Mouse (Mus musculus) lung, postnatal 0 days (tissue): Measurements from ENCODE around the gene Pawr.

ENCODE experiments used
- CTCF ChIP-seq: IDR thresholded peaks from 2 replicates; pipeline ENCODE4 v1.5.1; 2016; ENCODE audit warnings: antibody characterized with exemption, mild to moderate bottlenecking
- EP300 ChIP-seq: IDR thresholded peaks from 2 replicates; pipeline ENCODE4 v1.6.1; 2016; ENCODE audit warnings: antibody characterized with exemption, mild to moderate bottlenecking, control low read depth

- no peak for TF ChIP-seq CTCF
- no peak for TF ChIP-seq EP300
Observed at GRCm38 (mm10) chr10:108354726-108355391, 22.9 kb downstream of the Pawr start.
